Mouse (Mus musculus) right cerebral cortex, postnatal 25 days (tissue): Measurements from ENCODE around the gene Usp47.

ENCODE experiments used
- DNase-seq: peaks from one replicate; pipeline ENCODE4 v3.0.0; 2022

Usp47 gene

DNA sequence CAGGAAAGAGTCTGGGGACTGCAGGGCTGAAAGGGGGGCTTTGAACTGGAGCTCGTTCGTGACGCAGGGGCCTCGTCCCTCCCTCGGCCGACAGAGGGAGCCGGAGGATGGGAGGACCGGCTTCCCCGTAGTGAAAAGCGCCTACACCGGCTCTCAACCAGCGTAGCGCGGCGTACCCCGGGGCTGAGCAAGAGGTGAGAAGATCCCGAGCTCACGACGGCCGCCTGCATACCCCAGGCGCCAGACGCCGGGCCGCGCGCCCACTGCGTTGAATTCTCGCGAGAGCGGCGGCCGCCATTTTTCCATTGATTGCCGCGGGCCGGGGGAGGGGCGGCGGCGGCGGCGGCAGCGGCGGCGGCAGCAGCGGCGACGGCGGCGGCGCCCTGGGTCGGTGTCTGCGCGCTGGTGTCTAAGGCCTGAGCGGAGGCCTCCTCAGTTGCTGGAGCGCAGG lies at the start of gene Usp47:
Usp47 (plus strand) TSS at position 355 of the 451 bp plus-strand sequence.
- peak; percentile 85 for DNase-seq

DNA sequence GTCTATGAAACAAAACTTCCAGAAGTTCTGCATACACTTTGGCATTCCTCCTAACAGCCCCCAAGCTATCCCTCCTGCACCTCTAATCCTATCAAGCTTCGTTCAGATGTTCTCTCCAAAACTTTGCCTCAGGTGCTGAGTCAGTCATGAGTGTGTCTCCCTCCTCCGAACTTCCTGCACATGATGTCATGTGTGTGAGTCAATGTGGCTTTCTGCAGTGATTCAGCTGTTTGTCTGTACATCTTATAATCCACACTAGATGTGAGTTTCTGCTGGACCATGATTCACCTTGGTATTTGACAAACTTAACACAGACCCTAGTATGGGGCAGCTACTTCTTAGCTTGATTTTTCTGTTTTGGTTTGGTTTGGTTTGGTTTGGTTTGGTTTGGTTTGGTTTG lies 46.9 kb upstream of the Usp47 start:
- DNase-seq, result no peak

DNA sequence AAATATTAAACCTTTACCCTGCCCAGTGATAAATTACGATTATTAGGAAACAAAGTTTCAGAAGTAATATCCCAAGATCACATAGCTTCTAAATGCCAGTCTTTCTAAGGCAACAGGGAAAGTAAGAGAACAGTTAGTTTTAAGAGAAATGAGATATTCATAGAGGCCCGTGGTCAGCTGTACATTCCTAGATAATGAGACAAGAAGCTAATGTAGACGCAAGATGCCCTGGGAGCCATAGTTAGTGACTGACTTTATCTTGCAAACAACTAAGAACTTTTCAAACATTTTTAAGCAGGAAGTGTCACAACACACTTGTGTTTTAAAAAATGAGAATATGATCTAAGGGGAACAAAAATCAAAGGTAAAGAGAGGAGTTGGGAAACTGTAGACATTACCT lies 45.4 kb upstream of the Usp47 start:
- no peak for DNase-seq

DNA sequence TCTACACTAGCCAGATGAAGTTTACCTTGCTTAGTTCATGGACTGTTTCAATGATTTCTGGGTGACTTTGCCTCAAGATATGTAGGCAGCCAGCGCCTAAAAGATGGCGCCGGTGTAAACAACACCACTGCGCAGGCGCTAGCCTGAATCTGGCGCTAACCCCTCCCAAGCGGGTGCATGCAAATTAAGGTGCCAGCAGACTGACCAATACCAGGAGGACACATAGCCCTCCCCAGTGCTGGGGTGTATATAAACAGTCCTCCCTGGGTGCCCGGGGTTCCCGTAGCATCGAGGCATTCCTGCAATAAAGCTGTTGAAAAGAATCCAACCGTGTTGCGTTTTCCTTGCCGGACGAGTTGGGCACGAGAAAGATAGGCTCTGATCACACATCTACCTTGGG lies 41.0 kb upstream of the Usp47 start:
- no peak for DNase-seq

DNA sequence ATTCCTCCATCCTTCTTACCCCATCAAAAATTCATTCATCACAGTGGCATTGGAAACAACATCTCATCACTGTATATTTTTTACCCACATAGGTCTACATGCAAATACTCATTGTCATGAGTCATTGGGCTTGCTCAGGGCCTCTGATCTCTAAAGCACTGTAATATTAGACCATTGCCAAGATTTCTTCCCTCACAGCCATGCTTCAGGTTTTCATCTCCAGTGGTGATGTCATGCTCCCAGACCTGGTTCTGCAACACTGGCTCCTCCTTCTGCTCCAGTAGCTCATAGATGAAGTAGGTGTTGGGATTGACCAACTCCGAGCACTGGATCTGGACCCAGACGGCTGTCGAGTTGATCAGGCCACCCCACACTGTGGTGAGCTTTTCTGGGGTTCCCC lies 38.8 kb upstream of the Usp47 start:
- DNase-seq, result no peak

DNA sequence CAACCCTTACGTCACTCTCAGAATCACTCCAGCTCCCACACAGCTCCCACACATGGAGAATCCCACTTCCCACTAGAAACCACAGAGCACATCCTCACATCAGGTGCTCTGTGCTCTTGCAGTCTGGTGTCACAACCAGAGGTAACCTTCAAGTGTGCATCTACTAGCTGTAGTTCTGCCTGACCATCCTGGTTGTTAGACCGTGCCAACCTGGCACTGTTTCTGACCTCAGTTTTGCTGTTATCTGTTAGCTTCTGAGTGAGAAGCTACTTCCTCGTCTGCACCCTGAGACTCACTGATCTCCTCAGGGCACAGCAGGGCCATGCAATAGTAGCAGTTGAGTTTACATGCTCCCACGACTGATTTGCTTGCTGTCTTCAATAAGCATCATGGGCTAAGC lies 38.0 kb upstream of the Usp47 start:
- DNase-seq, result no peak

DNA sequence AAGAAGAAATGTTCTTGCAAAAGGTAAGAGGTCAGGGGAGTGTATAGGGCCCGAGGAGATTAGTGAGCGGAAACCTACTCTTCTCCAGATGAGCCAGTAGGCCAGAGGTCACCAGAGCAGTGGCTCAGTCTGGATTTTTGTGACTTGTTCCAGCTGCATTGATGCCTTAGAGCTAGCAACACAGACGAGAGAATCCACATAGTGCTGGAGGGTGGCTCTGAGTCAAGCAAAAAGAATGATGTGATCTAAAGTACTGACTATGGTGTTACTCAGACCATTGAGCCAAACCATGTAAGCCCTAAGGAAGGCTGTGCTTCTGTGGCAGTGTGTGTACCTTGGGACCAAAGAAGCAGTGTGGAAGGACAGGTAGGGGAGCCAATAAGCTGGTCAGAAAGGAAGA lies 36.4 kb upstream of the Usp47 start:
- DNase-seq, result no peak

DNA sequence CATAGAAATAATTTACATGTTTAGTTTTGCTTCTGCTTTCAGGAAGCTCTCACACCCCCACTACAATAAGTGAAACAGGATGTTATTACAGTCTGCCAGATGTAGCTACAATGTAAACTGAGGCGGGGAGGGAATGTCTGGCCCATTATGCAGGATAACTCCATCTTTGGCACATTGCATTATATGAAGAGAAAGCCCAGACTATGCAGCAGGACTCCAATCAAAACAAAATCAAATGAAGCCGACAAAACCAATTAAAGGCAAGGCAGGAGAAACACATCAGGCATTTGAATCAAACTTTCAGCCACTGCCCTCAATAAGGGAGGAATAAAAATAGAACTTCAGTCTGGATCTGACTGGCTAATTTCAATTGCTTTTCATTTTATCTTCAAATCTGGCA lies 25.9 kb upstream of the Usp47 start:
- no peak for DNase-seq

DNA sequence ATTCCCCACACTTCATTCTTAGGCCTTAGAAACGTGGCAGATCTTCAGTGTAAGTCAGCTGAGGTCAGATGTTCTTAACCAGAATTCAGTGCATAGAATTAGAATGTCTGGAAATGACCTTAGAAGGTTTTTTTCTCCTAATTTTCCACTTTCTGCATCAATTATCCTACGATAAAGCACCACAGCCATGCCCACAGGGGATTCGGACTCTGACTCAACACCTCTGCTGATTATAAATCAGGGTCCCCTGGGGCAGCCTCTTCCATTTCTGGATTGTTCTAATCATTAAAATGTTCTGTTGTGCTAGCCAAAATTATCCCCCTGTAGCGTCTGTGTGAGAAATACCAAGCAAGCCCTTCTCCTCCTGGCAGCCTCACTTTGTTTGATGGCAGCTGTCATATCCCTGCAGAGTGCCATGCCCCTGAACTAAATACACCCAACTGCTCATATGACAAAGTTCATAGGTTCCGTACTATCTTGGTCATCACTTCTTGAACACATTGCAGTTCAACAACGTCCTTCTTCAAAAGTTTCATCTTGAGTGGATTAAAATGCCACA lies 24.8 kb upstream of the Usp47 start:
- no peak for DNase-seq

DNA sequence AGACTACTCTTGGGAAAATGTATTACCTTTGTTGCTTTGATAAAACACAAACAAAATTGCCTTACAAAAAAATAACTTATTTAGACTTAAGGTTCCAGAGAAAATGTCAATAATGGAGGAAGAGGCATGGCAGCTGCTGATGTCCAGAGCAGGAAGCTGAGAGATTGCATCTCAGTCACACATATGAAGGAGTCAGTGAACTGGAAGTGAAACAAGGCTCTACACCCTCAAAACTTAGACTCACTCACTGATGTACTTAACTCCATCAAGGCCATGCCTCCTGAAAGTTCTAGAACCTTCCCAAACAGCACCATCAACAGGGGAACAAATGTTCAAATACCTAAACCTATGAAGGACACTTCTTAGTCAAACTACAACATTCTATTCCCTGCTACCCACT lies 23.9 kb upstream of the Usp47 start:
- DNase-seq, result no peak

DNA sequence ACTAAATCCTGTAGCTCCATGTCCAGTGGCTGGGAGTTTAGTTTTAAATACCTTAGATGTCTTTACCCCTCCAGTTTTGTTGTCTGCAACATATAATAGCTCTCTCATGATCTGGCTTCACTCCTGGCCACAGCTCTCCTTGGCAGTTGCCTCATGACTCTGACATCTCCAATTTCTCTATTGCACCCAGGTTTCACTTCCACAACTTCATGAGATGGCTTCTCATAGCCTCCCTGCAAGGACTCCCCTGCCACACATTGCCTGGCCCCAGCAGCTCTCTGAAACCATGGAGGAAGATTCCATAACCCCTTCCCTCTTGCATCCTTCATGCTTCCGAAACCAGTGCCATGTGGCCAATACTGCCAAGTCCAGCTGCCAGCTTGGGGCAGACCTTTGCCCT lies 23.1 kb upstream of the Usp47 start:
- no peak for DNase-seq

DNA sequence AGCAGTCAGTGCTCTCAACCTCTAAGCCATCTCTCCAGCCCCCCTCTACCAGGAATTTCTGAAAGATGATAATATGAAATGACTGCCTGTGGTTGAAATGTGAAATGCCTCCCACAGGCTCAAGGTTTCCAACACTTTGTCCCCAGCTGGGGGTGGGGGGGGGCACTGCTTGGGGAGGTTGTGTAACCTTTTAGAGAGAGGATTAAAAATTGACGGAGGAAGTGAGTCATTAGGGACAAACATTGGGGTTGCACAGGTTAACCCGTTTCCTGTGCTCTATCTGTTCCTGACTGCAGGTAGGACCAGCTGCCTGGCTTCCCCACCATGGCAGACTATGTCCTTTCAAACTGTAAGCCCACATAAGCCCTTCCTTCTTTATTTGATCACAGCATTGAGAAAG lies 12.8 kb upstream of the Usp47 start:
- no peak for DNase-seq

DNA sequence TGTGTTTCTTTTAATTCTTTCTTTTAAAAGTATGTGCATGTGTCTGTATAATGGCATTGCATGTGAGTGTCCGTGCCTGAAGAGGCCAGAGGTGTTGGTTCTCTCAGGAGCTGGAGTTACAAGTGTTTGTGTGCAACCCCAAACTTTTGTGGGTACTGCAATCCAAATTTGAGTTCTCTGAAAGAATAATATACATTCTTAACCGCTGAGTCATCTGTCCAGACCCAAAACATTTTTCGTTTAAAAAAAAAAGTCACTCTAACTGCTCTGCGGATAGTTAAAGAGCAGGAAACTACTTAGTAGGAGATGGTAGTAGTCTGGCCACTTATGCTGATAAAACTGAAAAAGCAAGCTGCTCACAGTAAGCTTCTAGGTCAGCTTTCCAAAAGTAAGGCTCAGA lies 12.3 kb upstream of the Usp47 start:
- DNase-seq, result no peak

DNA sequence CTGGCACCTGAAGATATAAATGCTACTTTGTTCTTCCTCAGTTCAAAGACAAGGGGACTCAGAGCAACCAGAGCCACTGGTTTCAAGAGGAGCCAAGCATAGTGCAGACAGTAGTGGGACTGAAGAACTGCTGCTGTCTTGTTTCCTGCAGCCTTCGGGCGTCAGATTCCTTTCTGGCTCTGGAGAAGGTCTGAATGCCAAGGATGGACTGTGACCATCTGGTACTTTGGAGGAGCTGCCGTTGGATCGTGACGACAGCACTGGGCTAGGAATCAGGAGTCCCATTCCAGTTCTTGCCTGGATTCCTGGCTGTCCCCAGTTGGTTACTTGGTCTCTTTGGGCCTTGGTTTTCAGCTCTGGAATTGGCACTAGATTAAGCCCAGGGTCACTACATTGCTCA lies 11.2 kb upstream of the Usp47 start:
- DNase-seq, result peak; percentile 9

DNA sequence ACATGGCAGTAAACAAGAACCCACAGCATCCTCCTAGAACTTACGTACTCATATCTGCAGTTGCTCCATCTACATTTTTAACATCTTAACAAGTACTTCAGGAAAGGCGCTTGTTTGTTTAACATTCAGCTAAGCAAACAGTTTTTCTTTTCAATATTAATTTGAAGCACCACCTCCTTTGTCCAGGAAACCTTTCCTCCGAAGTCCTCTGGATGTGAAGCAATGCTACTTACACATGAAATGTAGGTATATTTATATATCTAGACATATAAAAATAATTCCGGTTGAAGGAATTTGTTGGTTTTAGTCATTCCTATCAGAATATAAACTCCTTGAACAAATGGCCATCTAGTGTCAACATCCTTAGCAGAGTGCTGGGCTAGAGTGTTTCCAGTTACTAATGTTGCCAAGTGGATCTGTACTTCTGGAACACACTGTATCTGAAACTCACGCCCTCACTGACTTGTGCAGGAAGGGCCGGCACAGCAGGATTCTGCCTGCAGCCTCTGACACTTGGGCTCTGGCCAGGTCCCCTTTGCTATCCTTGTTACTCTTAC lies 10.6 kb upstream of the Usp47 start:
- DNase-seq, result no peak

DNA sequence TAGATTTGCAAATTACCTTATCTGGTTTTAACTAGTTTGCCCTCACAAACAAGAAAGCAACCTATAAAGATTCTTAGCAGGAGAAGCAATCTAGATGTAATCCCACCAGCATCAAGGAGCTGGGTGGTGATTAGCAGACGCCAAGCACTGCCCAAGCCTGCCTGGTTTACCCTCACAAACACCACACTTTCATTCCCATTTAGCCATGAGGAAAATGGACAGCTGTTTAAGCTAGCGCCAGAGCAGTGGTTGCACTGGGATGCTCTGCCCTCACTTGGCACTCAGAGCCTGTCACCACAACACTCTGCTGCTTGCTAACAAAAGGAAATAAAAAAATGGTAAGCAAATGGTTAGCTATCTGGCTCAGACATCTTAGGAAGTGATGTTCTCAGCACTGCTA lies 9.2 kb upstream of the Usp47 start:
- no peak for DNase-seq

DNA sequence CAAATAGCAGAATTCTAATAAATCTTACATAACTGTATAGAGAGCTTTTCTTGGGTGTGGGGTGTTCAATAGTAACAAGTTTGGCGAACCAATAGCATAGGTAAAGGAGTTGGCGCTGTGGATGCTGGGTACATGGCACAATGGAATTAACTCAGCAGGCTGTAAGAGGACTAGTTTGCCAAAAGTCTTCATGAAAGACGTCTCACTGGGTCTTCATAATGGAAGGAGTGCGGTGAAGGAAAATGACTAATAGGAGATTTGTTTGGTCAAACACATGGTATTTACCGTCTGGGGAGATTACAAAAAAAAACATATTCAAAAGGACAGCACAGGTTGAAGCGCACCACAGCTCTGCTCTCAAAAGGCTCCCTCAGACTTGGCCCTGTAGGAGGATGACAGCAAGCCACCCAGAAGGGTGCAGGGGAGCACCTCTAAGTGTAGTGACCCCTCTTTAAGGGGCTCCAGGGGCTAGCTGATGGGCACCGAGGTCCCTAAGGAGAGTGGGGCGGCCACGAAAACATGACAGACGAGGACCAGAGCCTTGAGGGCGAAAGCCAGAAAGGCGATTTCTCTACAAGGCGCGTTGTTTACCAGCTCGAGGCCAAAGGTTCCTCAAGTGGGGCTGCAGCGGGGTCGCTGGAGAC lies 676 bp upstream of the Usp47 start:
- no peak for DNase-seq

DNA sequence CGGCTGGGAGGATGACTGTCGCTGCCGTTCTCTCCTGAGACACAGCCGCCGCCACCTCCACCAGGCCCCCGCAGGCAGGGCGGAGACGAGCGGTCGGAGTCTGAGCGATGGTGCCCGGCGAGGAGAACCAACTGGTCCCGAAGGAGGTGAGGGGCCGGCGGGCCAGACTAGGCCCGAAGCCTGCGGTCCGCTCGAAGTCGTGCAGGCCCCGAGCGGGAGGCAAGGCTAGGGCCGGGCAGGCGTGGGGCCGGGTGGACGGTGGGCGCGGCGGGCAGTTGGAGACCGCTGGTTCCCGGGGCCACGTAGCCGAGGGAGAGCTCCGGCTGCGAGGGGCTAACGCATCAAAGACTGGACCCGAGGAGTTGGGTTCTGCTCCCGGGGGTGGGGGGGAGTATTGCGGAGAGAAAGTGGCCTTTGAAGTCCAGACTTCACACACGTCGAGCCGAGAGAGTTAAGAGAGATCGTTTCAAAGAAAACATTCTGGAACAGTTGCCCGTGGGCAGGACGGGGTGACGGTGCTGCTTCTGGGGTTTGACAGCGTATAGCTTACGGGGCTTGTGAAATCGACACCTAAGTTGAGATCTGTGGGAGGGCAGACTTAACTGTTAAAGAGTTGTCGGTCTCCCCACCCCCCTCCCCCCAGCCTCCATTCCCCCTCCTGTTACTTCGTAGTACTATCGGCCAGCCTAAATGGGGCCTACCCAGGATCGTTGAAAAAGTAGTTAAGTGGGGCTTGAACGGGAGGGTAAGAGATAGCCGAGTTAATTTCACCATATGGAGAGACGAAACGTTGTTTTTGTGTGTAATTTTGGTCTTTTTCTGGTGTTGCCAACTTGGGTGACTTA lies 519 bp downstream of the Usp47 start:
- DNase-seq, result no peak

DNA sequence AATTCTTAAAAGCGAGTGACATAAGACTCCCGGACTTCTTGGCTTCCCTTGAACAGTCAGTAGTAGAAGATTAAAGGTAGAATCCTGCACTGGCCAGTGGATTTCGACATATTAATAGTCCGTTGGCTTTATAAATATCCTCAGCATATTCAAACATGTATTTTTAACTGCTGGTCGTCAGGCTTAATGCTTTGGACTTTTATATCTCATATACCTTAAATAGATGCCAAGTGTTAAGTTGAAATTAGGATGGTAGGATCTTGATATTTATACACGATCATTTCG lies 1.1 kb downstream of the Usp47 start:
- DNase-seq, result no peak

DNA sequence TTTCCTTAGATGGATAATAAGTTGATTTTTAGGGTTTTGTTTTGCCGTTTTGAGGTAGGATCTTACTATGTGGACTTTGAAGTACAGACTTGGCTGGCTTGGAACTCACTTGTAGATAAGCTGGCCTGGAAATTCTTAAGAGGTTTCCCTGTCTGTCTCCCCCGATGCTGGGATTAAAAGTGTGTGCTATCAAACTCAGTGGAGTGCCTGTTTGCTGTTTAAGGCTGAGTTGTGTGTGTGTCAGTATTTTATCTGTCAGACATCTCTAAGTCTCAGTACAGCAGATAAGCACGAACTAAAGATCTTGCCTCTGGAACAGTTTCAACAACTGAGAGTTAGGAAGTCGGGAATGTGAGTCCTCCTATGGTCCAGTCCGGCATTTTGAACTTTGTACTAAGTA lies 1.6 kb downstream of the Usp47 start:
- DNase-seq, result no peak

DNA sequence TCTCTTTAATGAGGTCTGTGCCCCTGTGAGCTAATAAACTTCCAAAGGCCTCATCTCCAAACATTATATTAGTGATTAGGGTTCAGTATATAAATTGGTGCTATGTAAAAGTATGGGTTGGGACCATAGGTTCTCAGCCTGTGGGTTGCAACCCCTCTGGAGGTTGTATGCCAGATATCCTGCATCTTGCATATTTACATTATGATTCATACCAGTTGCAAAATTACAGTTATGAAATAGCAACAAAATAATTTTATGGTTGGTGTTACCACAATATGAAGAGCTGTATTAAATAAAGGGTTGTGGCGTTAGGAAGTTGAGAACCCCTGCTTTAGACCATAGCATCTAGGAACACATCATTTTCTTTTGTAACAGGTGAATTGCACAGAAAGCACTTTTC lies 7.3 kb downstream of the Usp47 start:
- DNase-seq, result no peak

DNA sequence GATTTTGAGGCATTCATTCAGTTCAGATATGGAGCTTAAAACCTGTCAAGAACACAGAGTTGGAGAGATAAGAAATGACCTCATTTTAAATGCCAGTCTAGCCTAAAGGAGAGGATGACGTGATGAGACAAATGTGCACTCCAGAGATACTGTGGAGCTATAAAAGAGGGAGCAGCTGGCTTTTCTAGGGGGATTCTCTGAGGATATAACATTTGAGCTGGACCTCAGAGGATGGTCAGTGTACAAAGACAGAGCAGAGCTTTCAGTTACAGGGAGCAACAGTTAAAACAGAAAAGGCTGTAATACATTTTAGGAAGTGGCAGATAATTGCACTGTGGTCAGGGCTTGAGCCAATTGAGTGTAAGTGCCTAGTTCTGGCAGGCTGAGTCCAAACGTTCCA lies 12.5 kb downstream of the Usp47 start:
- DNase-seq, result no peak

DNA sequence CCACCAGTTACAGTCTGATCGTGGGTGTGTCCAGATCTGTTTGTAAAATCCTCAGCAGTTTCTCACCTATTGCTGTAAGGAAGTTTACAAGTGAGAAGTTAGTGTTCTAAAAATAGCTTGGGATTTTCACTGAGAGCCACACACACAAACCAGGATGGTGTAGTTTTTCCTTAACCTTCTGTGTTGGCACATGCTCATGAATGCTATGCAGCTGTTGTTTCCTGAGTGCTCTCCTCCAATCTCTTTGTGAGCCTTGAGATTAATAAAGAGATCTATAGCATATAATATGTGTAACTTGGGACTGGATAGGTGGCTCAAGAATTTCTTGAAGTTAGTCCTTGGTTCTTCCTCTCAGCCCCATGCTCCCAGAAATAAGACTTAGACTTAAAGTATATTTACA lies 13.3 kb downstream of the Usp47 start:
- DNase-seq, result no peak

DNA sequence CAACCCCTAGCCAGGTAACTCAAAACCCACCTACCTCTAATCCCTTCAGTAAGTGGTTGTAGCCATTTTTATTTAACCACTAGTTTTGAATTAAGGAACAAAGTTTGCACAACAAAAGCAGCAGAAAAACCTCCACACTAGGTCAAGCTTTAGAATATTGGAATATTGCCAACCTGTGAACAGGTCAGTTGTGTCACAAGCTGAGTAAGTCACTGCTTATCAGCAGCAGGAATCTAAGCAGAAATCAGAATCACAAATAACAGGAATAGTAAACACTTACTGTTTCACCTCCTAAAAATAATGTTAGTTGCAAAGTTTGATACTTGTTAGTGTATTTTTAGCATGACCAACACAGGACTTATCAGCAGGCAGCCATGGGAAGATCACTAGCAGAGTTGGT lies 17.0 kb downstream of the Usp47 start:
- no peak for DNase-seq
